Mouse (Mus musculus) myocyte (in vitro differentiated cells): ENCODE data around the gene Ifitm7. TPM values are rescaled to one million over a fixed set of nuclear protein-coding genes. Genes with fewer than 3 reads are reported as not detected.

ENCODE experiments used
- H3K27me3 ChIP-seq: one replicate; pipeline ENCODE4 v1.6.1; 2011; ENCODE audit not compliant: control insufficient read depth, insufficient read depth, insufficient read length
- H3K36me3 ChIP-seq: one replicate; pipeline ENCODE4 v1.6.1; 2011; ENCODE audit not compliant: control insufficient read depth, insufficient read depth
- H3K4me2 ChIP-seq: one replicate; pipeline ENCODE4 v1.6.1; 2011; ENCODE audit warnings: low read depth, control low read depth
- H3K4me3 ChIP-seq: one replicate; pipeline ENCODE4 v1.5.1; 2011; ENCODE audit warnings: mild to moderate bottlenecking, control low read depth, moderate library complexity
- H3K79me2 ChIP-seq: one replicate; pipeline ENCODE4 v1.6.1; 2011; ENCODE audit not compliant: control insufficient read depth, insufficient read depth
- H3ac ChIP-seq: one replicate; pipeline ENCODE4 v1.6.1; 2011; ENCODE audit not compliant: control insufficient read depth, insufficient read length
- CEBPB ChIP-seq: IDR thresholded peaks from 2 replicates; pipeline ENCODE4 v1.6.1; 2011; ENCODE audit warnings: mild to moderate bottlenecking, moderate library complexity; ENCODE audit not compliant: poor library complexity, insufficient read depth, severe bottlenecking
- E2F4 ChIP-seq: IDR thresholded peaks from one replicate; pipeline ENCODE4 v1.6.1; 2011; ENCODE audit warnings: mild to moderate bottlenecking, control low read depth, moderate library complexity; ENCODE audit not compliant: insufficient read depth
- POLR2A ChIP-seq: IDR thresholded peaks from one replicate; pipeline ENCODE4 v1.6.1; 2011; ENCODE audit warnings: low read depth, mild to moderate bottlenecking, control low read depth, moderate library complexity; ENCODE audit not compliant: insufficient read length
- POLR2AphosphoS2 ChIP-seq: IDR thresholded peaks from one replicate; pipeline ENCODE4 v1.6.1; 2011; ENCODE audit warnings: low read depth, control low read depth; ENCODE audit not compliant: insufficient read length
- REST ChIP-seq: IDR thresholded peaks from one replicate; pipeline ENCODE4 v1.6.1; 2011; ENCODE audit warnings: mild to moderate bottlenecking, control low read depth, moderate library complexity; ENCODE audit not compliant: insufficient read depth, insufficient read length
- SRF ChIP-seq: IDR thresholded peaks from one replicate; pipeline ENCODE4 v1.6.1; 2011; ENCODE audit warnings: low read depth; ENCODE audit not compliant: control insufficient read depth, insufficient read length
- polyA plus RNA-seq: library from polyadenylated mRNA; unstranded; fragments of >200 nt; fragmentation: generic; extraction: Trizol; gene quantifications from one replicate; pipeline ENCODE4 v1.2.1, GENCODE M21; 2012; ENCODE audit warnings: missing spikeins

Gene Ifitm7
- polyA plus RNA-seq, 1 experiment = not detected

GRCm38 (mm10) chr16:13940139-13940846 lies 46.4 kb downstream of the Ifitm7 start:
- no peak for TF ChIP-seq POLR2A
- TF ChIP-seq REST = no peak
- no peak for TF ChIP-seq POLR2AphosphoS2
- no peak for TF ChIP-seq SRF
- no peak for TF ChIP-seq E2F4
- no peak for TF ChIP-seq CEBPB
- no peaks in the 10 kb centered on the region for H3K79me2 ChIP-seq
- H3ac ChIP-seq = no peak overlapping the region
- no peak overlapping the region for H3K4me3 ChIP-seq
- H3K4me2 ChIP-seq = no peak overlapping the region
- no peaks in the 10 kb centered on the region for H3K27me3 ChIP-seq
- H3K36me3 ChIP-seq = no peaks in the 10 kb centered on the region

Other genes starting within 250 kb of the Ifitm7 start
- 40.6 TPM for gene Rrn3, start 206.2 kb downstream of the Ifitm7 start, polyA plus RNA-seq
- 28.8 TPM for gene Ntan1, start 168.0 kb downstream of the Ifitm7 start, polyA plus RNA-seq
- 57.0 TPM for gene Pdxdc1, start 83.8 kb downstream of the Ifitm7 start, polyA plus RNA-seq
- 0.88 TPM for gene Mpv17l, start 83.7 kb downstream of the Ifitm7 start, polyA plus RNA-seq
- gene 2900011O08Rik, start 284 bp downstream of the Ifitm7 start, polyA plus RNA-seq = 0.02 TPM
- 36.4 TPM for gene Nde1, start 176.4 kb upstream of the Ifitm7 start, polyA plus RNA-seq
- 8.2 TPM for gene Marf1, start 176.5 kb upstream of the Ifitm7 start, polyA plus RNA-seq